Mouse (Mus musculus) frontal cortex, postnatal 14 days (tissue): ENCODE measurements around the gene Sbds.
A peak's percentile ranks its signal among the peaks of the same experiment; 100 is the strongest.
"Not testable (repeated sequence)": the region's sequence is repeated elsewhere in the genome, so short reads cannot be mapped to it uniquely, and the experiment has no call there.

Experiments
- DNase-seq, 2 experiments: peaks; one replicate each; pipeline ENCODE4 v3.0.0; 2022; ENCODE audit warnings: low spot score in 2 of 2

Gene Sbds

GRCm38 (mm10) chr5:130256678-130257271, 1.4 kb upstream of the Sbds start:
- DNase-seq = peak; percentile 87 to 90

GRCm38 (mm10) chr5:130255799-130256525, 632 bp upstream of the Sbds start:
- not testable (repeated sequence) for DNase-seq

GRCm38 (mm10) chr5:130254164-130255016, 940 bp downstream of the Sbds start:
- no peak for DNase-seq

DNA sequence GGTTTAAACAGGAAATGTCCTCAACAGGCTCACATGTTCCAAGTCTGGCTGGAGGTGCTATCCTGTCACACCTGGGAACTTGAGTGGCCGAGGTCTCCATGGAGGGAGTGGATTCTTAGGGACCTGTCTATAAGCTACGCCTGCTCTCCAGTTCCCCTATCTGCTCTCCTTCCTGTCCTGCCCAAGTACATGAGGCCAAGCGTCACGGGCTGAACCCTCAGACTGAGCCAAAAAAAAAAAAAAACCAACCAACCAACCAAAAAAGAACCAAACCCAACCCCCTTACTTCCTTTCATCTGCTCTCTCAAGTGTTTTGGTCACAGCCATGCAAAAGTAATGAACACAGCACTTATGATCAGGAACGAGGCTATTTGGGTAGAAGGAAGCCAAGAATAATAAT, 7.5 kb downstream of the Sbds start:
- DNase-seq = no peak

- DNase-seq = no peak
Observed at GRCm38 (mm10) chr5:130241426-130241825, 13.9 kb downstream of the Sbds start.

- no peak for DNase-seq
Observed at GRCm38 (mm10) chr5:130239856-130240255, 15.5 kb downstream of the Sbds start.

GRCm38 (mm10) chr5:130239236-130239635, 16.1 kb downstream of the Sbds start:
- no peak for DNase-seq

DNA sequence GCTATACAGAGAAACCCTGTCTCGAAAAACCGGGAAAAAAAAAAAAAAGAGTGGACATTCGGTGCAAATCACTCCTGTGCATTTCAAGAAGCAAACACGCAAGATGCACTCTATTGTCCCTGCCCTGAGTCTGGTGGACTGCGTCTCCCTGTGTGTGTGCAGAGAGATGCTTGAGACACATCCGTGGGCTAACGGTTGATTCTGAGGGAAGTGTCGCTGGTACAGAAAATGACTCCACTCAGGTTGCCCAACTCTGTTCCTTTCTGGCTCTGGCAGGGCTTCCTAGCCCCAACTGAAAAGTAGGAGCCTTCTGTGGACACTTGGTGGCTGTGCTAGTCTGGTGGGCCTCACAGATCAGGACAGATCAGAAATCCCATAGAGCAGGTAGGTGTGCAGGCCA, 19.0 kb downstream of the Sbds start:
- DNase-seq = no peak

DNA sequence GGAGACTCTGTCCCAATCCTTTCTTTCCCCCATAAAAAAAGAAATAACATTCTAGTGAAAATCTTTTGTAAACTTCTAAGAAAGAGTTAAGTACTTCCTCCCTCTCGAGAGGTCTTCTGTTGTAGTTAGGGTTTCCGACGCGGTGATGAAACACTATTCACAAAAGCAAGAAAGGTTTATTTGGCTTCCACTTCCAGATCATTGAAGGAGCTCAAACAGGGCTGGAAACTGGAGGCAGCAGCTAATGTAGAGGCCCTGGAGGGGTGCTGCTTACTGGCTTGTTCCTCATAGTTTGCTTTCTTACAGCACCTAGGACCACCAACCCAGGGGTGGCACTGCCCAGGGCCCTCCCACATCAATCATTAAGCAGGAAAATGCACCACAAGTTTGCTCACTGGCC, 27.2 kb downstream of the Sbds start:
- no peak for DNase-seq

DNA sequence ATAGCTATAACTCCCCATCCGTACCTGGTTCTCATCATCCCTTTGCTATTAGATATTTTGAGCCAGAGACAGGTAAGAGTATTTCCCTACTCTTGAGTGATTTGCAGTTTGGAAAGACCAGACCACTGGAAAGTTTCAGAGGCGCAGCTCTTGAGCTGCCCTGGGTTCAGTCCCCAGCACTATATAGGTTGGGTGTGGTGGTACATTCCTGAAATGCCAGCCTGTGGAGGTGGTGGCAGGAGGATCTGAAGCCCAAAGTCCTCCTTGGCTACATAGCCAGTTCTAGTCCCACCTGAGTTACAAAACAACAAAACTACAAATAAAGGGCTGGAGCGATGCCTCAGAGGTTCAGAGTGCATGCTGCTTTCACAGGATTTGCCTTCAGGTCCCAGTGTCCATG, 28.5 kb downstream of the Sbds start:
- no peak for DNase-seq

DNA sequence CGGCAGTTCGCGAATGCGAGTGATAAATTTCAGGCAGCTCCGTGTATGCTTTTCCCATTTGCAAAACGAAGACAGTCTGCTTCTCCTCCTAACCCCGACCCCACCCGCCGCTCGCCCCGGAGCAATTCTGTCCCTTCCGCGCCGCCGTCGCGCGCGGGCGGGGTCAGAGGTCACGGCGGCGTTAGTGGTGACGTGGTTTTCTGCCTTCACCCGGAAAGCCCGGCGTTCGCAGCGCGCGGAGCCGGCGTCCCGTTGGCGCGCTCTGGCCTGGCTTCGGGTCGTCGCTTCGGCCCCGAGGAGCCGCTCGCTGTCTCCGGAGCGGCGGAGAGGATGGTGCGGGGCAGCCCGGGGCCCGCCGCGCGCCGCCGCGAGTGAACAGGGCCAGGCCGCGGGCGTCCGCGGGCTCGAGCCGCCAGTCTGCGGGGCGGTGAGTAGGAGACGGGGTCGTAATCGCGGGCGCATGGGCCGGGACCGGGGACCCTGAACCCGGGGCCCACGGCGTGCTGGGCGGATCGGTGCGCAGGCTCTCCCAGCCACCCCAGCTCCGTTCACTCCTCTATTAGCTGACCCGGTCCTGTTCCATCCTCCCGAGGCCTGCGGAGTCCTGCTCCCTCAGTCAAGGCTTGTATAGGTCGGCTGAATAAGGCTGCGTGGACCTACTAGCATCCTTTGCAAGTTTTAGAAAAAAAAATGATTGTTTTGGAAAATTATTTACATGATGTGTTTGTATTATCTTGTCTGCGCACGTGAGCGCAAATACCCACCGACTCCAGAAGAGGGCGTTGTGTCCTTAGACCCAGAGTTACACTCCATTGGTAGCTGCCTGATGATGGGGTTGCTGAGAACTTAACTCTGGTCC, 33.0 kb downstream of the Sbds start:
- peak; percentile 88 to 93 for DNase-seq

GRCm38 (mm10) chr5:130221760-130222145, 33.6 kb downstream of the Sbds start:
- no peak for DNase-seq

DNA sequence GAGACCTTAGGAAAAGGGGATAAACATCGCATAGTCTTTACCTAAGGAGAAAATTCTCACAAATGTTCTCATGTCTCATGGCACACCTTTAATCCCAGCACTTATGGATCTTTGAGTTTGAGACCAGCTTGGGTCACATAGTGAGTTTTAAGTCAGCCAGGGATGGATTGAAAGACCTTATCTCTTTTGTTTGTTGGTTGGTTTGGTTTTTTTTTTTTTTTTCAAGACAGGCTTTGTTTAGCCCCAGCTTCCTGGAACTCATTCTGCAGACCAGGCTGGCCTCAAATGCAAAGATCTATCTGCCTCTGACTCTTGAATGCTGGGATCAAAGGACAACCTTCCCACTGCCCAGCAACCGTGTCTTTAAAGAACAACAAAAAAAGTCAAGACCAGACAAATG, 34.0 kb downstream of the Sbds start:
- no peak for DNase-seq

- DNase-seq = no peak
Observed at GRCm38 (mm10) chr5:130218336-130218735, 37.0 kb downstream of the Sbds start.

DNA sequence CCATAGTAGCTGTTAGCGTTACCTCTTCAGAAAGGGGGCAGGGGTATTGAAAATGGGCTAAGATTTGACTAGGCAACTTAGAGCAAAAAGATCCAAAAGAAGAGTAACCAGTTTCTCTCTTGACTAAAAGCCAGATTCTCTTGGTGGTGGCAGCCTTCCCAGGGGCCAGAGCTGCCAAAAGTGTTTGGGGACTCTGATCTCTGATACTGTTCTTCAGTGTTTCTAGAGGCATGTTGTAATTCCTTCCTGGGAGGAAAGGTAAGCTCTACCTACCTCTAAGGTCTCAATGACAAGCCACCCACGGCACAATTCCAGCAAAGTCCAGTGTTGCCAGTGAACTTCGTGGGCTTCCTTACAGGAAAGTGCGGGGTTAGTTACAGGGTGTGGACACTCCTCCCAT, 37.9 kb downstream of the Sbds start:
- DNase-seq = no peak

GRCm38 (mm10) chr5:130216781-130217180, 38.5 kb downstream of the Sbds start, which contains the start of gene Tmem248:
Gene Tmem248, plus strand, starts transcription at chr5:130217081.
- no peak for DNase-seq

DNA sequence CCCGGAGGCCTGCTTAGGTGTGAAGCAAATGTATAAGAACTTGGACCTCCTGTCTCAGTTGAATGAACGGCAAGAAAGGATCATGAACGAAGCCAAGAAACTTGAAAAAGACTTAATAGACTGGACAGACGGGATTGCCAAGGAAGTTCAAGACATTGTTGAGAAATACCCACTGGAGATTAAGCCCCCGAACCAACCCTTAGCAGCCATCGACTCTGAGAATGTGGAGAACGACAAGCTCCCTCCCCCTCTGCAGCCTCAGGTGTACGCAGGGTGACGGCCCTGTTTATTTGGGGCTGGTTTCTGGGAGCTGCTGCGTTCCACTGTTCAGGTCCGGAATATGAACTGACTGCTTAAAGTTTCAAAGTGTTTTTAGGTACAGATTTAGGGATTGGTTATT, 42.4 kb downstream of the Sbds start:
- DNase-seq = no peak

GRCm38 (mm10) chr5:130207299-130207698, 48.0 kb downstream of the Sbds start:
- DNase-seq = no peak

- DNase-seq = no peak
Observed at GRCm38 (mm10) chr5:130205441-130206023, 49.8 kb downstream of the Sbds start.

GRCm38 (mm10) chr5:130204560-130204959, 50.8 kb downstream of the Sbds start:
- DNase-seq = no peak

GRCm38 (mm10) chr5:130203948-130204347, 51.4 kb downstream of the Sbds start:
- no peak for DNase-seq
